Mouse (Mus musculus): Measurements from ENCODE around the gene Mmaa. TPM values are rescaled to one million over a fixed set of nuclear protein-coding genes. Genes with fewer than 3 reads are reported as not detected.

Gene Mmaa
- polyA plus RNA-seq, 1 experiment: 4.1 TPM

DNA sequence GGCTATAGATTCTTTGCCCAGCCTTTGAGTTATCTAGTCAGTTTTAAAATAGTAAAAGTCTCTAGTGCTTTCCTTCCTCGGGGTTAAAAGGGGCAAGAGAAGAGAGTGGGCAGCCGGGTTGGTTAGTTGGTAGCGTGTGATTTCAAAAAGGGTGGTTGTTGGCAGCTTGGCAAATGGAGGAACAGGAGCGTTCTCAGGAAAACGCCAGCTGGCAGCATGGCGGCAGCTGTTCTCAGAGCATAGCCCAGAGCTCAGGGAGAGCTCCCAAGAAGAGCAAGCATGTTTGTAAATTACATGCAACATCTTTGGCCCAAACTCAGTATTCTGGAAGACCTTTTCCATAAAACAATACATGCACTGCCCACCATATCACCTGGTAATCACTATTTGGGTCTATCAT is 41.0 kb downstream of the Mmaa start:
- H3K36me3 ChIP-seq (ENCODE audit: control insufficient read depth, insufficient read depth): no peaks in the 10 kb centered on the region
- H3K4me3 ChIP-seq (ENCODE audit: insufficient read depth, poor library complexity, severe bottlenecking): no peak overlapping the region
- no peak overlapping the region for H3ac ChIP-seq (ENCODE audit: control insufficient read depth, insufficient read length, low read depth)
- H3K27me3 ChIP-seq (ENCODE audit: control insufficient read depth, insufficient read depth, insufficient read length): no peaks in the 10 kb centered on the region
- no peaks in the 10 kb centered on the region for H3K79me3 ChIP-seq (ENCODE audit: low read depth)
- TF ChIP-seq USF1 (IDR thresholded peaks at IDR 0.05; ENCODE audit: low read depth): no peak
- TF ChIP-seq MYOD1 (IDR thresholded peaks at IDR 0.05; ENCODE audit: control insufficient read depth, insufficient read length, low read depth): no peak
- TF ChIP-seq CTCF (IDR thresholded peaks at IDR 0.05; ENCODE audit: control insufficient read depth, insufficient read depth, insufficient read length): no peak
- no peak for TF ChIP-seq CEBPB (IDR thresholded peaks at IDR 0.05; ENCODE audit: low read depth)
- no peak for TF ChIP-seq FOSL1 (IDR thresholded peaks at IDR 0.05; ENCODE audit: insufficient read depth, low read length, poor library complexity, severe bottlenecking)
- TF ChIP-seq MAX (IDR thresholded peaks at IDR 0.05): no peak
- no peaks in the 10 kb centered on the region for H3K79me2 ChIP-seq (ENCODE audit: control insufficient read depth, insufficient read depth)

DNA sequence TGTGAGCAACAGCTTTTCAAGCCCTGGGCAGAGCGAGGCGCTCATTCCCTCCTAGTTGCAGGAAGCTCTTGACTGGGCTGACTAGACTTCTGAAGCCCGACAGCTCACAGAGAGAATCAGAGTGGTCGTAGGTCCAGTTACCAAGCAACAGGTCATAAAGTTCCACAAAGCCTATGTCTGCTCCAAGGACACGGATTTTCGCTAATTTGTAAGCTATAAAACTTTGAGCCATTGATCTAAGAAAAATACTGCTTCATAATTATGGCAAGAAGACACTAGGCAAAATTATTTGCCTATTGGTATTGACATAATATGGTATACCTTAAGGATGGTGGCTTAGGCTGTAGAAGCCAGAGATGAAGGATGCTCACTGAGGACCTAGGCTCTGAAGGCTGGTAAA is 46.3 kb downstream of the Mmaa start, which contains the start of gene 1700011L22Rik:
Gene 1700011L22Rik, minus strand, starts transcription at position 101 of the 400 bp plus-strand sequence.
- Histone ChIP-seq H3K79me3 (ENCODE audit: low read depth) (no peaks in the 10 kb centered on the region), H3K36me3 (ENCODE audit: control insufficient read depth, insufficient read depth) (no peaks in the 10 kb centered on the region), H3K4me3 (ENCODE audit: insufficient read depth, poor library complexity, severe bottlenecking) (no peak within 1 kb of the TSS), H3ac (ENCODE audit: control insufficient read depth, insufficient read length, low read depth) (no peak within 1 kb of the TSS), H3K27me3 (ENCODE audit: control insufficient read depth, insufficient read depth, insufficient read length) (no peaks in the 10 kb centered on the region), H3K79me2 (ENCODE audit: control insufficient read depth, insufficient read depth) (no peaks in the 10 kb centered on the region)
- TF ChIP-seq FOSL1 (IDR thresholded peaks at IDR 0.05; ENCODE audit: insufficient read depth, low read length, poor library complexity, severe bottlenecking): no peak
- TF ChIP-seq MYOG (IDR thresholded peaks at IDR 0.05; ENCODE audit: control insufficient read depth, extremely low read depth, insufficient read length): no peak
- no peak for TF ChIP-seq USF1 (IDR thresholded peaks at IDR 0.05; ENCODE audit: low read depth)
- no peak for TF ChIP-seq MAX (IDR thresholded peaks at IDR 0.05)
- no peak for TF ChIP-seq CTCF (IDR thresholded peaks at IDR 0.05; ENCODE audit: control insufficient read depth, insufficient read depth, insufficient read length)
- TF ChIP-seq MYOD1 (IDR thresholded peaks at IDR 0.05; ENCODE audit: control insufficient read depth, insufficient read length, low read depth): no peak
- no peak for TF ChIP-seq CEBPB (IDR thresholded peaks at IDR 0.05; ENCODE audit: low read depth)

DNA sequence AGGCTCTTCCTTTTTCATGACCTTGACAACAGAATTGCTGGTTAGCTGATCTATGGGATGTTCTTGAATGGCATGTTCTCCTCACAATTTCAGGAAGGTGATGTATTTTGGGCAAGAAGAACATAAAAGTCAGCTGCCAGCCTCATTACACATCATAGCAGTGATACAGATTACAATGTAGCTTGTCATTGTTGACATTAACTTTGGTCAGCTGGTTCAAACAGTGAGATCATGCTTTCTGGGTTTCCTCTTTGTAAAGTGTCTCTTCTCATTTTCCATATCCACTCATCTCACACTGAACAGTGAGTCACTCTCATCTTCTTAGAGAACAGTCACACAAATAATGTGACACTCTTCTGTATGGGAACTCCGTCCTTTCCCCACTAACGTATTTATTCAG is 51.3 kb downstream of the Mmaa start:
- Histone ChIP-seq H3ac (ENCODE audit: control insufficient read depth, insufficient read length, low read depth) (no peak overlapping the region), H3K79me2 (ENCODE audit: control insufficient read depth, insufficient read depth) (no peaks in the 10 kb centered on the region), H3K36me3 (ENCODE audit: control insufficient read depth, insufficient read depth) (no peaks in the 10 kb centered on the region), H3K79me3 (ENCODE audit: low read depth) (no peaks in the 10 kb centered on the region), H3K27me3 (ENCODE audit: control insufficient read depth, insufficient read depth, insufficient read length) (no peaks in the 10 kb centered on the region), H3K4me3 (ENCODE audit: insufficient read depth, poor library complexity, severe bottlenecking) (no peak overlapping the region)
- TF ChIP-seq USF1 (IDR thresholded peaks at IDR 0.05; ENCODE audit: low read depth): peak; percentile 19
- TF ChIP-seq MYOG (IDR thresholded peaks at IDR 0.05; ENCODE audit: control insufficient read depth, extremely low read depth, insufficient read length): no peak
- TF ChIP-seq MYOD1 (IDR thresholded peaks at IDR 0.05; ENCODE audit: control insufficient read depth, insufficient read length, low read depth): peak; percentile 65

DNA sequence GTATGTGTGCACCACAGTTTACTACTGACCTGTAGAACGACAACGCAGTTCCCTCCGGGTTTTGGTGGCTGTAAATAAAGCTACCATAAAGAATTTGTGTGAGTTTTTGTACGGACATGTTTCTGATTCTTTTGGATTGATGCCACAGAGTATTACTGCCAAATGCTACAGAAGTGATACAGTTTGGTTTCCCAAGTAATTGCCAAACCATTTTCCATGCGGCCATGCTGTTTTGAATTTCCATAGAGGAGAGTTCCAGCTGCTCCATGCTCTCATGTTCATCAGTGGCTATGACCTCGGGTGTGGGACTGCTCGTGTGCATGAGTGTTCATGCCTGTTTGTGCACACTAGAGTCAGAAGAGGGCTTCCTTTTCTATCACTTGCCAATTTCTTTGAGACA is 54.7 kb downstream of the Mmaa start:
- H3ac ChIP-seq (ENCODE audit: control insufficient read depth, insufficient read length, low read depth): no peak overlapping the region

DNA sequence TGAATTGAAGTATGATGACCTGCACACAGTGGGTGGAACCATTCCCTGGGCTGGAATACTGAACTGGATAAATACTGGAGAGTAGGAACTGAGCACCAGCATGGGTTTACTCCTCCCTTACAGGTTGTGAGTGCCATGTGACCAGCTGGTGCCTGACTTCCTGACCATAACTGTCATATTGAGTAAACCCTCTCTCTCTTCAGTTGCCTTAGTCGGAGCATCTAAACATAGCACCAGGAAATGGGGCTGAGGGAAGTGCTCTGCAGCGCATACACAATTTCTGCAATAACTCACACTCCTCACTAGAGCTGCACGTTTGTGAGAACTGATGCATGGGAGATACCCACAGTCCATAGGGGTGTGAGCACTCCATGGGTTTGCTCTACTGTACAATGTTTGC is 55.4 kb downstream of the Mmaa start:
- H3ac ChIP-seq (ENCODE audit: control insufficient read depth, insufficient read length, low read depth): no peak overlapping the region
- TF ChIP-seq FOSL1 (IDR thresholded peaks at IDR 0.05; ENCODE audit: insufficient read depth, low read length, poor library complexity, severe bottlenecking) (no peak), CEBPB (IDR thresholded peaks at IDR 0.05; ENCODE audit: low read depth) (no peak), USF1 (IDR thresholded peaks at IDR 0.05; ENCODE audit: low read depth) (no peak), CTCF (IDR thresholded peaks at IDR 0.05; ENCODE audit: control insufficient read depth, insufficient read depth, insufficient read length) (no peak), MYOG (IDR thresholded peaks at IDR 0.05; ENCODE audit: control insufficient read depth, extremely low read depth, insufficient read length) (no peak), MAX (IDR thresholded peaks at IDR 0.05) (no peak), MYOD1 (IDR thresholded peaks at IDR 0.05; ENCODE audit: control insufficient read depth, insufficient read length, low read depth) (no peak)
- H3K79me2 ChIP-seq (ENCODE audit: control insufficient read depth, insufficient read depth): no peaks in the 10 kb centered on the region
- no peak overlapping the region for H3K4me3 ChIP-seq (ENCODE audit: insufficient read depth, poor library complexity, severe bottlenecking)
- no peaks in the 10 kb centered on the region for H3K36me3 ChIP-seq (ENCODE audit: control insufficient read depth, insufficient read depth)
- no peaks in the 10 kb centered on the region for H3K27me3 ChIP-seq (ENCODE audit: control insufficient read depth, insufficient read depth, insufficient read length)
- no peaks in the 10 kb centered on the region for H3K79me3 ChIP-seq (ENCODE audit: low read depth)

More for the DNA sequence above, 54.7 kb downstream of the Mmaa start:
- no peaks in the 10 kb centered on the region for H3K79me2 ChIP-seq (ENCODE audit: control insufficient read depth, insufficient read depth)
- no peaks in the 10 kb centered on the region for H3K79me3 ChIP-seq (ENCODE audit: low read depth)
- H3K36me3 ChIP-seq (ENCODE audit: control insufficient read depth, insufficient read depth): no peaks in the 10 kb centered on the region
- no peak overlapping the region for H3K4me3 ChIP-seq (ENCODE audit: insufficient read depth, poor library complexity, severe bottlenecking)
- TF ChIP-seq FOSL1 (IDR thresholded peaks at IDR 0.05; ENCODE audit: insufficient read depth, low read length, poor library complexity, severe bottlenecking): no peak
- no peak for TF ChIP-seq CTCF (IDR thresholded peaks at IDR 0.05; ENCODE audit: control insufficient read depth, insufficient read depth, insufficient read length)
- TF ChIP-seq CEBPB (IDR thresholded peaks at IDR 0.05; ENCODE audit: low read depth): no peak
- no peak for TF ChIP-seq MYOG (IDR thresholded peaks at IDR 0.05; ENCODE audit: control insufficient read depth, extremely low read depth, insufficient read length)
- TF ChIP-seq USF1 (IDR thresholded peaks at IDR 0.05; ENCODE audit: low read depth): no peak
- TF ChIP-seq MYOD1 (IDR thresholded peaks at IDR 0.05; ENCODE audit: control insufficient read depth, insufficient read length, low read depth): no peak
- no peak for TF ChIP-seq MAX (IDR thresholded peaks at IDR 0.05)
- no peaks in the 10 kb centered on the region for H3K27me3 ChIP-seq (ENCODE audit: control insufficient read depth, insufficient read depth, insufficient read length)

DNA sequence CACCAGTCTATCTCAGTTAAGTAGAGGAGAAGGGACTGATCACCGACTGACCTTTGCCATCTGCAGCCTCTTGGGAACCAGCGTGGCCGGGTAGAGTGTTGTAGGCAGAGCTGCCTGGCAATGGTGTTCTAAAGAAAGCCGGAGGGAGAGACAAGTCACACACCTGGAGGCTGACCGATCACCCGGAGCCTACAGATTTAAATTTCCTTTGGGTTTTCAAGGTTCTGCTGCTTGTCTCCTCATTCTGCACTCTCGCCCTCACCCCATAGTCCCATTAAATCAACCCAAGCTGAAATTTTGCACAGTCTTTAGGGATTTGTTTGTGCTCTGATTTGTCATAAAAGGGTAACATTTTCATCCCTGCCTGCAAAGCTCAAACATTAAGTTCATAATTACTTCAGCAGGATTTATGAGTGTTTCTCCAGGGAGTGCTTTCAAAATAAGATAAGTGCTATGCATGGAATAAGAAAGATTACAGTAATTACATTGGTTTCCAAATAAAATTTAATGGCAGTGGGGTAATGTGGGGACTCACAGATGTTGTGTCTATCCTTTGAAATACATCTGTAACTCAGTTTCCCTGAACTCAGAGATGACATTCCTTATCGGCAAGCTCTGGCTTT is 65.4 kb downstream of the Mmaa start:
- H3K79me3 ChIP-seq (ENCODE audit: low read depth): no peaks in the 10 kb centered on the region
- H3K79me2 ChIP-seq (ENCODE audit: control insufficient read depth, insufficient read depth): no peaks in the 10 kb centered on the region
- H3K4me3 ChIP-seq (ENCODE audit: insufficient read depth, poor library complexity, severe bottlenecking): no peak overlapping the region
- no peaks in the 10 kb centered on the region for H3K27me3 ChIP-seq (ENCODE audit: control insufficient read depth, insufficient read depth, insufficient read length)
- no peak overlapping the region for H3ac ChIP-seq (ENCODE audit: control insufficient read depth, insufficient read length, low read depth)
- no peak for TF ChIP-seq CTCF (IDR thresholded peaks at IDR 0.05; ENCODE audit: control insufficient read depth, insufficient read depth, insufficient read length)
- no peak for TF ChIP-seq MAX (IDR thresholded peaks at IDR 0.05)
- no peak for TF ChIP-seq FOSL1 (IDR thresholded peaks at IDR 0.05; ENCODE audit: insufficient read depth, low read length, poor library complexity, severe bottlenecking)
- TF ChIP-seq MYOG (IDR thresholded peaks at IDR 0.05; ENCODE audit: control insufficient read depth, extremely low read depth, insufficient read length): no peak
- no peak for TF ChIP-seq CEBPB (IDR thresholded peaks at IDR 0.05; ENCODE audit: low read depth)
- TF ChIP-seq MYOD1 (IDR thresholded peaks at IDR 0.05; ENCODE audit: control insufficient read depth, insufficient read length, low read depth): no peak
- TF ChIP-seq USF1 (IDR thresholded peaks at IDR 0.05; ENCODE audit: low read depth): no peak
- H3K36me3 ChIP-seq (ENCODE audit: control insufficient read depth, insufficient read depth): no peaks in the 10 kb centered on the region
